Mouse (Mus musculus) CD8-positive naive resting alpha-beta T cell, adult 2 months (primary cell): Measurements from ENCODE around the gene Pkp1.

Experiments
- DNase-seq, 2 experiments: peaks; one replicate each; pipeline ENCODE4 v3.0.0; 2022; ENCODE audit warnings: low read depth in 2 of 2, low spot score in 2 of 2

Pkp1 gene

GRCm38 (mm10) chr1:135834206-135834859 lies 84.7 kb downstream of the Pkp1 start:
- DNase-seq: no peak

GRCm38 (mm10) chr1:135828918-135829317 lies 90.1 kb downstream of the Pkp1 start:
- peak; percentile 48 to 61 for DNase-seq

GRCm38 (mm10) chr1:135821780-135822179 lies 97.2 kb downstream of the Pkp1 start:
- no peak for DNase-seq
